Mouse (Mus musculus) CD8-positive naive resting alpha-beta T cell, adult 2 months (primary cell): Measurements from ENCODE around the gene Casp1.

ENCODE experiments used
- DNase-seq, 2 experiments: peaks; one replicate each; pipeline ENCODE4 v3.0.0; 2022; ENCODE audit warnings: low read depth in 2 of 2, low spot score in 2 of 2

The Casp1 gene

GRCm38 (mm10) chr9:5298329-5299131 is at the start of gene Casp1:
Casp1 (plus strand) TSS chr9:5298517.
- no peak for DNase-seq

DNA sequence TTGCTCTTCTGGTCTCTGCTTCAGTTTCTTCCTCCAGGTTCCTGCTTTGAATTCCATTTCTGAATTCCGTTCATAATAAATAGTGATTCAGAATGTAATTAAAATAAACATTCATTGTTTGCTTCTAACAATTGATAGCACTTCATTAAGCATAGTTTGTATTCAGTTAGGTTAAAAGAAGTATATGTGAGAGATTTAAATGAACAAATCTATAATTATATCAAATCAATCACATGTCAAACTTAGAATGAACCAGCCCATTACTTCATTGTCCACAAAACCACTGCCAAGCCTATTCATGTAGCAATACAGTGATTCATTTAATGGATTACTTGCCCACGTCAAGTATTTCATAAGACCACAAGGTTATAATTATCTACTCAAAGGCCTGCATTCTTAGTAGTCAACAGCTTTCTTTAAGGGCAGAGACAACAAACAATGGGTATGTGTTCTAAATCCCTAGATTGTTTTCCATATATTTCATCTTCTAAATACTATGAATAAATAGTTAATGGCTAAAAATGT is 34.3 kb upstream of the Casp1 start:
- DNase-seq: no peak

- no peak for DNase-seq
Observed at GRCm38 (mm10) chr9:5270274-5270673, 28.0 kb upstream of the Casp1 start.

DNA sequence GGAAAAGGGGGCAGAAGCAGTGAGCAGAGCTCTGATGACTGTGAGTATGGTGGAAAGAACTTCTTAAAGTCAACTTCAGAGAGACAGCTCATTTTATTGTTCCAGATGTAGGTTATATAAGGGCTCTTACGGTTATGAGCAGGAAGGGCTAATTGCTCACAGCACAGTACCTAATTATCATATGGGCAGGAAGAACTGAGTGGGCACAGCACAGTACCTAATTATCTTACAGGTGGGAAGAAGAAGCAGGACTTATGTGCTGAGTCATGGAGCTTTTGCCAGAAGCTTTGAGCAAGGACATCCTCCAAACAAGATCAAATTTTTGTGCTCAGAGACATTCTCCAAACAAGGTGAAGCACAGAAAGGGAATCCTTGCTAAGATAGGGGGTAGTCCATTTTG is 27.4 kb upstream of the Casp1 start:
- DNase-seq: no peak

GRCm38 (mm10) chr9:5271334-5271845 is 26.9 kb upstream of the Casp1 start:
- DNase-seq: no peak

DNA sequence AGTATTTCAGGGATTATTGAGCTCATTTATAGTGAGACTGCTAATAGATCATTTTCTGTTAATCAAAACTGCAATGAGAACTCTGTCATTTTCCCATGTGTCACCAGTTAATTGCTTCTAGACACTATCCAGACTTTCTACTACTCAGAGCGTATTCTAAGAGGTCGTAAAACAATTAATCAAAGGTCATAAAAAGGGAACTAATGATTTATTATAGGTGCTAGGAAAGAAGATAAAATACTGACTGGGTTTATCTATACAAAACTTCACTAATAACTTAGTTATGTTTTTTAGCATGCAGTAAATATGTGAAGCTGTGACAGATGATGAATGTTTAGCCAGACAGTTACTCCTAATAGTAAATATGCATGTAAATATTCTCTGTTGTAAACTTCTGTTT is 12.2 kb upstream of the Casp1 start:
- DNase-seq: no peak

GRCm38 (mm10) chr9:5286597-5286996 is 11.7 kb upstream of the Casp1 start:
- DNase-seq: no peak

DNA sequence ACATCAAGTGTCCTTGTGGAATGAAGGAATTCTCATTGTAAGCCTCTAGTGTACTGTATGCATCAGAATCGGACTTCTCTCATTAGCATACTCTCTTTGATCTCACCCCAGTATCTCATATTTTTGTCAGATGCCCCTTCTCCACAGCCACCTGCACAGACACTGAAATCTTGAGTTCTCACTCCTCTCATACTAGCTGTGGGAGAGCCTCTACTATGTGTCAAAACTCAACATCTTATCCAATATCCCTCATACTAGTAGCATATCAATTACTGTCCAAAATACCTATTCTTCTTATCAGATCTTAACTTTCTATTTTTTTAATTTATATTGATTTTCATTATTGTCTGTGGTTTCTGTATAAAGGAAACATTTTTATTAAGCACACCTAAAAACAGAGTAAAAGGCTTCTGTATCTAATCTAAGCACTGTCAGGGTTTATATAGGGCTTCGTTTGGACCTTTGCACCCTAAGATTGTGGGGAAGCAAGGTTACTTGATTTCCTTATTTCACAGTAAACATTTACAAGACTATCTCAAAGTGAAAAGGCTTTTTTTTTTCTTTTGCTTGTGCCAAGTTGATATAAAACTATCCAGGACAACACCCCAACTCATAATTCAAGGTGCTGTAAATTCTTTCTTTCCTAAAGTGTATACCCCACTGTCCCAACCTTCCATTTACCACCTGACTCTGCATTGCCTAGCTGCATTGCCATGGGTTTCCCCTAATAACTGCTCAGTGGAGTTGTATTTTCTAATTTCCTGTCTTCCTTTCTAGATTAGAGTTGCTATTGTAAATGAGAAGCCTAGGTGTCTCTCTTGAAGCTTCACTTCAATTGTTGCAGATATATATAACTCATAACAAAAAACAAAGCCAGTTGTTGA is 1.7 kb upstream of the Casp1 start:
- DNase-seq: no peak

DNA sequence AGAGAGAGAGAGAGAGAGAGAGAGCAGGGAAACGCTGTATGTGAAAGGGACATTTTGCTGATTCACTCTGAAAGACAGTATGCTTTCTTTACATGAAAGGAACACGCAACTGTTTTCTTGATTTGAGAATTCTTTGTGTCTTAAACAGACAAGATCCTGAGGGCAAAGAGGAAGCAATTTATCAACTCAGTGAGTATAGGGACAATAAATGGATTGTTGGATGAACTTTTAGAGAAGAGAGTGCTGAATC is 740 bp downstream of the Casp1 start:
- DNase-seq: no peak

DNA sequence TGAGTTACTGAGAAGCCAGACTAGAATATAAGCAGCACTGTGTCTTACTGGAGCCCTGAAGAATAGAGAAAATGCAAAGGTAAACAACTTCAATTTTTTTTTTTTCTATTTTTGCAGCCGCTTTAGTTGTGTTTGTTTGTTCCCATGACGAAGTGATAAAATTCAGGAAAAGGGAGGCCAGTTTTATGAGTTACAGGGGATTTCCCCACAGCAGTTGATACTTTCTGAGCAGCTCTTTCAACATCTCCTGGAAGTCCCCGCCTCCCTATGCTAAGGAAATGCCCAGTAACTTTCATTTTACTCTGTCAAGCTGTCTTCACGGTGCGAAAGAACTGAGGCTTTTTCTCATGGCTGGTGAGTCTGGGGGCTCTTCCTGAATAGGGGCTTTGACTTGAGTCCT is 10.2 kb downstream of the Casp1 start, which contains the start of gene Casp4:
Gene Casp4 (plus strand): TSS at position 268 of the 400 bp plus-strand sequence.
- no peak for DNase-seq

DNA sequence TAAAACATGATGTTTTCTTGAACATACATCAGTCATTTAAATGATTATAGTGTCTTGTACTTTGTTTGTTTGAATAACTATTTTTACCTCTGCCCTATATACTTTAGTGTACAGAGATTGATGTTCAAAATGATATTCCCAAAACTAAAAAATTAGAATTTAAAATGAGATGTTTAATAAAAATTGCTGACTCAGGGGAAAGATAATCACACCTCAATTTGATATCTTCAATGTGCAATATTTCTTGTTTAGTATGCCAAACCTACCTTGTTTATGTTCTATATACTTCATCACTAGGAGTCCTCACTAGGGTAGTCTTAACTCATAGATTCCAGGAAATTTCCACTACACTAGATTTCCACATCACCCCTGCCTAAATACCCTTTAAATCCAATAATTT is 11.8 kb downstream of the Casp1 start:
- DNase-seq: no peak

GRCm38 (mm10) chr9:5311435-5311834 is 13.1 kb downstream of the Casp1 start:
- DNase-seq: no peak

- no peak for DNase-seq
Observed at GRCm38 (mm10) chr9:5328204-5328603, 29.9 kb downstream of the Casp1 start.

DNA sequence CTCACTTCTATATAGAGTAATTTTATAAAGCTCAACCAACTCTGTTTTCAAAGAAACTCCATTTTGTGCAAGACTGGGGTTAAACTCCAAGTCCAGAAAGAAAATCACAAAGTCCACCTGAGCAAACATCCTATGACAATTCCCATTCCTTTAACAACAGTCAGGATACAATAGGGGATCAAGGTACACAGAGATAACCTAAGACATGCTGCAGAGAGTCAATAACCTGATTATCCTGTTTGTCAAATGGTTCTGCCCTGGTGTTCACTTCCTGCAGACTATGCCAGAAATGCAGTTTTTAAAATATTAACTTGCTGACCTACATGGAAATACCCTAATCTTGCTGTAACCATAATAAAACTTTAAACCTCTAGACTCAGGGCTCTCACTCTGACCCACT is 34.1 kb downstream of the Casp1 start:
- no peak for DNase-seq

GRCm38 (mm10) chr9:5333422-5333821 is 35.1 kb downstream of the Casp1 start:
- no peak for DNase-seq

- DNase-seq: no peak
Observed at GRCm38 (mm10) chr9:5343092-5343491, 44.8 kb downstream of the Casp1 start.

GRCm38 (mm10) chr9:5344090-5344489 is 45.8 kb downstream of the Casp1 start:
- no peak for DNase-seq

DNA sequence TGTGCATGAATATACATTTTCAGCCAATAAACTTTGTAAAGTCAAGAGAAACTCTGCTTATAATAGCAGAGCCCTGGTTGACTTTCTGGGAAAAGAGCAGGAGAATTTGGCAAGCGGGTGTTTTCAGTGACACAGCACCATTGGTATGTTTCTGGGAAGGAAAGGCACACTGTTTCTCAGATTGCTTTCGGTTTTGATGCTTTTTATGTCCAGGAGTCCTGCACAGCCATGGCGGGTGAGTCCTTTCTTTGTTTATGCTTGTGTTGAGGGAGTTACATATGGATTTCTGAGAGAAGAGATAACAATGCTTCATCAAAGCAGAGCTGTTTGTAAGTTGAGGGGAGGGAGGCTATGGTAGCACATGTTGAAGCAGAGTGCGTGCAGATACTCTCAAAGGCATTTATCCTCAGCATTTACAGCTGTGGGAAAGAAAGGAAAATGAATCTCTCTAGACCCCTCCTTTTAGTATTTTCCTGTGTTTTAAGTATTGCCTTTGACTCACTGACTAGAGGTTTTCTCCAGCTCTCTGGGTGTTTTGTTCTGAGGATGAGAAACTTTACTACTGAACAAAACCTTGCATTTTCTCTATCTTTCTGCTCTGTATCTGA is 47.1 kb downstream of the Casp1 start, which contains the start of gene Casp12:
Gene Casp12 (plus strand): TSS at position 140 of the 608 bp plus-strand sequence.
- DNase-seq: no peak

DNA sequence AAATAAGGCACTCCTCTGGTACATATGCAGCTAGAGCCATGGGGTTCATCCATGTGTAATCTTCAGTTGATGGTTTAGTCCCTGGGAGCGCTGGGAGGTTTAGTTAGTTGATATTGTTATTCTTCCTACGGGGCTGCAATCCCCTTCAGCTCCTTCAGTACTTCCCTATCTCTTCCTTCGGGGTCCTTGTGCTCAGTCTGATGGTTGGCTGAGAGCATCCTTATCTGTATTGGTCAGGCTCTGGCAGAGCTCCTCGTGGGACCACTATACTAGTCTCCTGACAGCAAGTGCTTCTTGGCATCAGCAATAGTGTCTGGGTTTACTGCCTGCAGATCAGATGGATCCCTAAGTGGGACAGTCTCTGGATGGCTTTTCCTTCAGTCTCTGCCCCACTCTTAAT is 49.1 kb downstream of the Casp1 start:
- no peak for DNase-seq

DNA sequence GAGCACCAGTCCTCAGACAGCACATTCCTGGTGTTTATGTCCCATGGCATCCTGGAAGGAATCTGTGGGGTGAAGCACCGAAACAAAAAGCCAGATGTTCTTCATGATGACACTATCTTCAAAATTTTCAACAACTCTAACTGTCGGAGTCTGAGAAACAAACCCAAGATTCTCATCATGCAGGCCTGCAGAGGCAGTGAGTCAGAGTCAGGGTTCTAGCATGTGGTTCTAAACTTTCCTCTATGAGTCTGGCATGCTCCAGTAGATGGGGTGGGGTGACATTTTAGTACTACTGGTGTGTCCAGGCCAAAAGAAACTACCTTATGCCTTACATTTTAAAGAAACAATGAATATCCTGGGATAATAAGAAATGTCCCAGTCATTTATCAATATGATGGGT is 55.4 kb downstream of the Casp1 start:
- DNase-seq: no peak

- DNase-seq: no peak
Observed at GRCm38 (mm10) chr9:5356801-5357200, 58.5 kb downstream of the Casp1 start.
